Mouse (Mus musculus): Measurements from ENCODE around the gene Cdh22. TPM values are rescaled to one million over a fixed set of nuclear protein-coding genes. Genes with fewer than 3 reads are reported as not detected.

The Cdh22 gene
- polyA plus RNA-seq, 1 experiment from 2014 or later = 15.4 TPM

GRCm38 (mm10) chr2:165184015-165184633 lies 50.5 kb downstream of the Cdh22 start:
- H3K4me1 ChIP-seq (ENCODE audit: control insufficient read depth, insufficient read depth, low read length) = peaks cover 11% of the 10 kb centered on the region; the same call in 1 of the 2 replicates

GRCm38 (mm10) chr2:165182085-165182976 lies 52.3 kb downstream of the Cdh22 start:
- Histone ChIP-seq H3K9me3 (replicated peaks; ENCODE audit: control insufficient read depth, low read length, poor library complexity, severe bottlenecking) (no peaks in the 10 kb centered on the region), H3K27ac (ENCODE audit: low read length) (no peak overlapping the region), H3K4me2 (ENCODE audit: low read length) (no peak overlapping the region), H3K27me3 (ENCODE audit: control insufficient read depth, insufficient read depth, low read depth, low read length) (peaks cover 4% of the 10 kb centered on the region; the same call in 1 of the 2 replicates), H3K36me3 (ENCODE audit: control insufficient read depth, insufficient read depth, low read length) (no peaks in the 10 kb centered on the region), H3K9ac (ENCODE audit: low read depth, low read length) (no peak overlapping the region; the same call in 1 of the 2 replicates), H3K4me3 (ENCODE audit: low read depth, low read length) (no peak overlapping the region), H3K4me1 (ENCODE audit: control insufficient read depth, insufficient read depth, low read length) (peaks cover 13% of the 10 kb centered on the region; the same call in 1 of the 2 replicates)
- ATAC-seq = 0 out of 2 replicates have a peak, but pooled peaks have one; percentile 34
- 66% methylated on average over 11 of the region's 11 CpGs for WGBS

More at GRCm38 (mm10) chr2:165184015-165184633, 50.5 kb downstream of the Cdh22 start:
- WGBS = 30% methylated on average over 9 of the region's 9 CpGs
- Histone ChIP-seq H3K9ac (ENCODE audit: low read depth, low read length) (0 out of 2 replicates have a peak overlapping the region, but pooled peaks have one; percentile 41), H3K4me2 (ENCODE audit: low read length) (no peak overlapping the region), H3K4me3 (ENCODE audit: low read depth, low read length) (no peak overlapping the region), H3K27me3 (ENCODE audit: control insufficient read depth, insufficient read depth, low read depth, low read length) (peaks cover 4% of the 10 kb centered on the region; the same call in 1 of the 2 replicates), H3K36me3 (ENCODE audit: control insufficient read depth, insufficient read depth, low read length) (no peaks in the 10 kb centered on the region), H3K9me3 (replicated peaks; ENCODE audit: control insufficient read depth, low read length, poor library complexity, severe bottlenecking) (no peaks in the 10 kb centered on the region), H3K27ac (ENCODE audit: low read length) (peak overlapping the region; percentile 63)
- ATAC-seq = peak; percentile 47

- no peaks in the 10 kb centered on the region for H3K36me3 ChIP-seq (ENCODE audit: control insufficient read depth, insufficient read depth, low read length)
- H3K27me3 ChIP-seq (ENCODE audit: control insufficient read depth, insufficient read depth, low read depth, low read length) = peaks cover 4% of the 10 kb centered on the region; the same call in 1 of the 2 replicates
- no peak overlapping the region for H3K27ac ChIP-seq (ENCODE audit: low read length)
- ATAC-seq = no peak
- H3K4me3 ChIP-seq (ENCODE audit: low read depth, low read length) = no peak overlapping the region
- 68% methylated on average over 10 of the region's 10 CpGs for WGBS
- no peaks in the 10 kb centered on the region for H3K9me3 ChIP-seq (replicated peaks; ENCODE audit: control insufficient read depth, low read length, poor library complexity, severe bottlenecking)
- H3K9ac ChIP-seq (ENCODE audit: low read depth, low read length) = no peak overlapping the region
- no peak overlapping the region for H3K4me2 ChIP-seq (ENCODE audit: low read length)
- H3K4me1 ChIP-seq (ENCODE audit: control insufficient read depth, insufficient read depth, low read length) = peaks cover 23% of the 10 kb centered on the region
Measured at GRCm38 (mm10) chr2:165179231-165179630, 55.4 kb downstream of the Cdh22 start.

GRCm38 (mm10) chr2:165176965-165177364 lies 57.7 kb downstream of the Cdh22 start:
- Histone ChIP-seq H3K27ac (ENCODE audit: low read length) (peak overlapping the region; percentile 77), H3K27me3 (ENCODE audit: control insufficient read depth, insufficient read depth, low read depth, low read length) (peaks cover 4% of the 10 kb centered on the region; the same call in 1 of the 2 replicates)

GRCm38 (mm10) chr2:165166664-165167435 lies 67.8 kb downstream of the Cdh22 start:
- H3K9me3 ChIP-seq (replicated peaks; ENCODE audit: control insufficient read depth, low read length, poor library complexity, severe bottlenecking) = no peaks in the 10 kb centered on the region
- no peak for ATAC-seq
- H3K9ac ChIP-seq (ENCODE audit: low read depth, low read length) = no peak overlapping the region
- no peak overlapping the region for H3K27ac ChIP-seq (ENCODE audit: low read length)
- peaks cover 17% of the 10 kb centered on the region for H3K4me1 ChIP-seq (ENCODE audit: control insufficient read depth, insufficient read depth, low read length)
- no peaks in the 10 kb centered on the region for H3K27me3 ChIP-seq (ENCODE audit: control insufficient read depth, insufficient read depth, low read depth, low read length)
- H3K36me3 ChIP-seq (ENCODE audit: control insufficient read depth, insufficient read depth, low read length) = no peaks in the 10 kb centered on the region
- no peak overlapping the region for H3K4me3 ChIP-seq (ENCODE audit: low read depth, low read length)
- H3K4me2 ChIP-seq (ENCODE audit: low read length) = no peak overlapping the region
- WGBS = 14% methylated on average over 18 of the region's 18 CpGs

More at GRCm38 (mm10) chr2:165176965-165177364, 57.7 kb downstream of the Cdh22 start:
- Histone ChIP-seq H3K4me2 (ENCODE audit: low read length) (peak overlapping the region; percentile 15; the same call in 1 of the 2 replicates), H3K4me1 (ENCODE audit: control insufficient read depth, insufficient read depth, low read length) (peaks cover 14% of the 10 kb centered on the region), H3K9ac (ENCODE audit: low read depth, low read length) (peak overlapping the region; percentile 26; the same call in 1 of the 2 replicates), H3K36me3 (ENCODE audit: control insufficient read depth, insufficient read depth, low read length) (no peaks in the 10 kb centered on the region), H3K4me3 (ENCODE audit: low read depth, low read length) (no peak overlapping the region), H3K9me3 (replicated peaks; ENCODE audit: control insufficient read depth, low read length, poor library complexity, severe bottlenecking) (no peaks in the 10 kb centered on the region)
- WGBS = 11% methylated on average over 9 of the region's 9 CpGs
- peak; percentile 74 for ATAC-seq

GRCm38 (mm10) chr2:165162221-165162620 lies 72.4 kb downstream of the Cdh22 start:
- Histone ChIP-seq H3K27me3 (ENCODE audit: control insufficient read depth, insufficient read depth, low read depth, low read length) (no peaks in the 10 kb centered on the region), H3K4me1 (ENCODE audit: control insufficient read depth, insufficient read depth, low read length) (peaks cover 29% of the 10 kb centered on the region), H3K9ac (ENCODE audit: low read depth, low read length) (no peak overlapping the region), H3K4me3 (ENCODE audit: low read depth, low read length) (no peak overlapping the region), H3K27ac (ENCODE audit: low read length) (no peak overlapping the region), H3K36me3 (ENCODE audit: control insufficient read depth, insufficient read depth, low read length) (no peaks in the 10 kb centered on the region), H3K4me2 (ENCODE audit: low read length) (no peak overlapping the region), H3K9me3 (replicated peaks; ENCODE audit: control insufficient read depth, low read length, poor library complexity, severe bottlenecking) (no peaks in the 10 kb centered on the region)
- WGBS = 20% methylated on average over 5 of the region's 5 CpGs
- ATAC-seq = no peak

- no peak overlapping the region for H3K4me2 ChIP-seq (ENCODE audit: low read length)
Measured at GRCm38 (mm10) chr2:165160466-165160865, 74.2 kb downstream of the Cdh22 start.

GRCm38 (mm10) chr2:165159055-165159688 lies 75.5 kb downstream of the Cdh22 start:
- no peaks in the 10 kb centered on the region for H3K27me3 ChIP-seq (ENCODE audit: control insufficient read depth, insufficient read depth, low read depth, low read length)
- no peak overlapping the region for H3K9ac ChIP-seq (ENCODE audit: low read depth, low read length)
- 15% methylated on average over 15 of the region's 15 CpGs for WGBS
- H3K27ac ChIP-seq (ENCODE audit: low read length) = peak overlapping the region; percentile 60
- peaks cover 17% of the 10 kb centered on the region for H3K4me1 ChIP-seq (ENCODE audit: control insufficient read depth, insufficient read depth, low read length)
- H3K36me3 ChIP-seq (ENCODE audit: control insufficient read depth, insufficient read depth, low read length) = no peaks in the 10 kb centered on the region
- H3K9me3 ChIP-seq (replicated peaks; ENCODE audit: control insufficient read depth, low read length, poor library complexity, severe bottlenecking) = no peaks in the 10 kb centered on the region
- ATAC-seq = no peak
- no peak overlapping the region for H3K4me2 ChIP-seq (ENCODE audit: low read length)
- H3K4me3 ChIP-seq (ENCODE audit: low read depth, low read length) = no peak overlapping the region

More at GRCm38 (mm10) chr2:165160466-165160865, 74.2 kb downstream of the Cdh22 start:
- no peaks in the 10 kb centered on the region for H3K27me3 ChIP-seq (ENCODE audit: control insufficient read depth, insufficient read depth, low read depth, low read length)
- no peak overlapping the region for H3K27ac ChIP-seq (ENCODE audit: low read length)
- H3K4me3 ChIP-seq (ENCODE audit: low read depth, low read length) = no peak overlapping the region
- no peaks in the 10 kb centered on the region for H3K36me3 ChIP-seq (ENCODE audit: control insufficient read depth, insufficient read depth, low read length)
- no peak overlapping the region for H3K9ac ChIP-seq (ENCODE audit: low read depth, low read length)
- peaks cover 17% of the 10 kb centered on the region for H3K4me1 ChIP-seq (ENCODE audit: control insufficient read depth, insufficient read depth, low read length)
- 35% methylated on average over 5 of the region's 5 CpGs for WGBS
- H3K9me3 ChIP-seq (replicated peaks; ENCODE audit: control insufficient read depth, low read length, poor library complexity, severe bottlenecking) = no peaks in the 10 kb centered on the region
- ATAC-seq = no peak

Data from midbrain, embryonic 16.5 days (tissue).